Mouse (Mus musculus) testis, adult 2 months (tissue): Measurements from ENCODE around the gene Ndufs7.
A peak's percentile ranks its signal among the peaks of the same experiment; 100 is the strongest.

Experiments
- CTCF ChIP-seq: fragments of 200-500 bp; IDR thresholded peaks from 2 replicates; pipeline ENCODE4 v1.5.1; 2012; ENCODE audit warnings: low read depth, mild to moderate bottlenecking, inconsistent platforms, low read length, moderate library complexity; ENCODE audit not compliant: control insufficient read depth, insufficient read depth, insufficient replicate concordance
- POLR2A ChIP-seq: fragments of 200-500 bp; IDR thresholded peaks from 2 replicates; pipeline ENCODE4 v1.6.1; 2012; ENCODE audit warnings: low read depth, mild to moderate bottlenecking, inconsistent platforms, low read length, moderate library complexity; ENCODE audit not compliant: control insufficient read depth

DNA sequence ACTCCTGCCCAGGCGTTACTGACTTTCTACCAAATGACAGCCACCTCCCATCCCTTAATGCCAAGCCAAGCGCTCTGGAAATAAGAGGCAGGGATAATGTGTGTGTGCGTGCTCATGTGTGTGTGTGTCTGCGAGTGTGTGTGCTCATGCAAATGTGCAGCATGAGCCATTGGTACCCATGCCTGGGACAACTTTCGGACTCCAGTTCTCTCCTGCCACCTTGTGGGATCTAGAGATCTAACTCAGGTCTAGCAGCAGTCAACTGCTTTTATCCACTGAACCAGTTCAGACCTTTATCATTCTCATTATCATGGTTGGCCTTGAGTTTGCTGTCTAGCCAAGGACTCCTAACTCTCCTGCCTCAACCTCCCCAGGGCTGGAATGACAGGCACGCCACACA lies 1.1 kb upstream of the Ndufs7 start:
- TF ChIP-seq CTCF, result peak; percentile 21; the same call in 1 of the 2 replicates
- TF ChIP-seq POLR2A, result no peak
